Mouse (Mus musculus) large intestine, adult 2 months (tissue): ENCODE measurements around the gene Pth2. TPM values are rescaled to one million over a fixed set of nuclear protein-coding genes. Genes with fewer than 3 reads are reported as not detected.
"Not testable (repeated sequence)": the region's sequence is repeated elsewhere in the genome, so short reads cannot be mapped to it uniquely, and the experiment has no call there.

Experiments
- DNase-seq: peaks from one replicate; pipeline ENCODE4 v3.0.0-alpha.2; 2012; ENCODE audit warnings: low read depth, low spot score
- WGBS: fragments of 180-500 bp; shearing (Covaris S2); methylation state at CpG from one replicate; pipeline ENCODE4 v1.1.7; 2018; 5-methylcytosine and 5-hydroxymethylcytosine counted together
- polyA plus RNA-seq: library from polyadenylated mRNA; depleted of rRNA; stranded (reverse); fragments of >200 nt; gene quantifications from 2 replicates; pipeline ENCODE4 v1.2.3, GENCODE M21; 2012

Pth2 gene
- polyA plus RNA-seq, 1 experiment, result not detected

DNA sequence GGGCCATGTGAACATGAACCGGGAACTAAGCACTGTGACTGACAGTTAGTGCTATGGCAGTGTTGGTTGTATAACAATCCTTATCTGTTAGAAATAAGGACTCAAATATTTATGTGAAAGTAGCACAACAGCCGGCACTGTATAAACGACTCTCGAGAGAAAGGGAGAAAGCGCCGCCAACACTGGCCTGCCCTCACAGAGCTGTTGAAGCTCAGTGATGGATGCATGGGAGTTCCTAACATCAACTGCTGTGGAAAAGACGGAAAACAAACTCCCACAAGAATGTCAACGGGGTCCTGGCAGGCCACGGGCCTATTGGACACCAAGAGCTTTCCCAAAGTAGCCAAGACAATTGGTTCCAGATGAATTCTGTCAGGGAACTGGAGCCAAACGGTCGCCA, 29.5 kb upstream of the Pth2 start:
- DNase-seq, result no peak
- 63% methylated on average over 11 of the region's 11 CpGs for WGBS

DNA sequence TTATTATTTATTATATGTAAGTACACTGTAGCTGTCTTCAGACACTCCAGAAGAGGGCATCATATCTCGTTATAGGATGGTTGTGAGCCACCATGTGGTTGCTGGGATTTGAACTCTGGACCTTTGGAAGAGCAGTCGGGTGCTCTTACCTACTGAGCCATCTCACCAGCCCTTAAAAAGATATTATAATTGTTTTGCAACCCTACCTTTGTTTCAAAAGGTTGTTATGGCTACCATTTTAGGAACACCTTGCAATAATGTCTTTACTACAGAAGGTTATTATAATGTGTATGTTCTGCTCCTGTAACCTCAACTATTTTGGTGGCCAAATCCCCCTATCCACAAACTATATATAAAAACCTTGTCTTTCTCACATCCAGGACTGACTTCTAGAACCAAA, 27.7 kb upstream of the Pth2 start:
- not testable (repeated sequence) for DNase-seq
- WGBS, result 57% methylated on average over 2 of the region's 2 CpGs

DNA sequence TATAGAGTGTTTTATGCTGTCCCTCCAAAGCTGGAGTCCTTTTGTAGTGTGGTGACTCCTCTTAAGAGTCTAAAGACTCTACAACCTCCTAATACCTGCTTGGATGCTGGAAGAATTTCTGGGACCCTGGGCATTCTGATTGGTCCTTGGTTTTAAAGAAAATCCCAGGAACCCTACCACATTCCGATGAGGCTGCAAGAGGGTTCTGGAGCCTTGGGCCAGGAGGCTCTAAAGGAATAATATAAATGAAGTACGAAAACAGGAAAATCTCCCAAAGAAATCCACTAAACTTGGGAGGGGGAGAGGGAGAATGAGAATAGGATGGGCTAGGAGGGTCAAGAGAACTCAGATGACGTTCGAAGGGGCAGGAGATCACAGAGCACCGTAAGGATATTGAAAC, 27.2 kb upstream of the Pth2 start:
- WGBS, result under 1% methylated on average over 5 of the region's 5 CpGs
- DNase-seq, result no peak

DNA sequence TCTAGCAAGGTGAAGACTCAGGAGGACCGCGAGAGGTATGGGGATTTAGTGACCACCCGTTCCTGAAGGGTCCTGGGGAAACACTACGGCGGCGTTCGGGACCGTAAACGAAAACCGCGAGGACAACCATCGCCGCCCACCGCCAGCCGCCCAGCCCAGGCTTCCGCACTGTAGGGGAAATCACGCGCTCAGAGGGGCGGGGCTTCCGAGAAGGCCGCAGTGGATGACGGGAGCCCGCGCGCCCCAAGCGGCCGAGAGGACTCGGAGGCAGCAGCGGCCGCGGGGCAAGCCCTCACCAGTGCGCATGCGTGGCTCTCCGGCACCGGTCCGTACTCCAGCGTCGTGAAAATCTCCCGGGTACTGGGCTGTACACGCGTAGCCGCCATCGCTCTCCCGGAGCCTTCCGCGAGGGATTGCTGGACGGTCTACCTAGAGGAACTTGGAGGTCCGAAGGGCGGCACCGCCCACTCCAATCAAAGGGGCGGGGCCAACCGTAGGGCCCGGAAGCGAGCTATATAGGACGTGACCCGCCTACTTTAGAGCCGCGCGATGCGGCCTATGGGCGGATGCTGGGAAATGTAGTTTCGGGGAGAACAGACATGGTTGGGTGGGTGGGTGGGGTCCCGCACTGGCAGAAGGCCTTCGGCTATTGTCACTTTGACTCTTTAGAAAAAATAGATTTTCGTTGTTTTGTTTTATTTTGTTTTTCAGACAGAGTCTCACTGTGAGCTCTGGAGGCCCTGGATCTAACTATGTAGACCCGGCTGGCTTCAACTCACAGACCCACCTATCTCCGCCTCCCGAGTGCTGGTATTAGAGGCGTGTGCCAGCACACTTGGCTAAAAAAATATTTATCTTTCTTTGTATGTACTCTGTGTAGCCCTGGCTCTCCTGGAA, 26.5 kb upstream of the Pth2 start, which contains the start of the genes Pih1d1 and Aldh16a1:
Gene Pih1d1, plus strand, starts transcription at position 208 of the 897 bp plus-strand sequence.
Gene Aldh16a1, minus strand, starts transcription at position 489 of the 897 bp plus-strand sequence.
- under 1% methylated on average over 69 of the region's 69 CpGs for WGBS
- DNase-seq, result peak; percentile 83

DNA sequence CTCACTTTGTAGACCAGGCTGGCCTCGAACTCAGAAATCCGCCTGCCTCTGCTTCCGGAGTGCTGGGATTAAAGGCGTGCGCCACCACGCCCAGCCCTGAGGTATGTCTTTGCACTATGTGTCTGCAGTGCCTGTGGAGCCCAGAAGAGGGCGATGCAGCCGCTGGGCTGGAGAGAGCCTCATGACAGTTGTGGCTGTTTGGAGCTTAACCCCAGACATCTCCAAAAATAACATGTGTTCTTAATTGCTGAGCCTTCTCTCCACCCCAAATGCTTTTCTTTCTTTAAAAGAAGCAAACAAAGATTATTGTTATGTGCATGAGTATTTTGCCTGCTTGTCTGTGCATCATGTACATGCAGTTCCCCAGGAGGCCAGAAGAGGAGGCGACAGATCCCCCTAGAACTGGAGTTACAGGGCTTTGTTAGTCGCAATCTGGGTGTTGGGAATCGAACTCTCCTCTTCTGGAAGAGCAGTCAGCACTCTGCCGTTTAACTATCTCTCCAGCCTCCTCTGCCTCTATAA, 25.7 kb upstream of the Pth2 start:
- DNase-seq, result no peak
- 52% methylated on average over 12 of the region's 12 CpGs for WGBS

DNA sequence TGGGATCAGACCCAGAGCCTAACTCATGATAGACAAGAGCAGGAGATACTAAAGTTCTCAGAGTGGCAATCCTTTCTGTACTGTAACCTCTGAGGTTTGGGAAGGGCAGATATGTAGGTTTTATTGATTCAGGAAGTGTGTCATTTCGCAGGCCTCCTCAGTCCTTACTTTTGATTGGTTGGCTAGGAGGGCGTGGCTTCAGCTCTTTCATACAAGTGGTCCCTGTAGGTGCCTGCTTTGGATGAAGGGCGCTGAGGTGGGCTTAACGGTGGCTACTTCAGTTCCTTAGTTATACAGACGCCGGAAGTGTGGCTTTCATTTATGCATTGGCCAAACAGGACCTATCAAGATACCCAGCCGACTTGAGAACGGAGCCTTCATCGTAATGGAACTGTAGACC, 25.2 kb upstream of the Pth2 start:
- 78% methylated on average over 9 of the region's 9 CpGs for WGBS
- DNase-seq, result no peak

DNA sequence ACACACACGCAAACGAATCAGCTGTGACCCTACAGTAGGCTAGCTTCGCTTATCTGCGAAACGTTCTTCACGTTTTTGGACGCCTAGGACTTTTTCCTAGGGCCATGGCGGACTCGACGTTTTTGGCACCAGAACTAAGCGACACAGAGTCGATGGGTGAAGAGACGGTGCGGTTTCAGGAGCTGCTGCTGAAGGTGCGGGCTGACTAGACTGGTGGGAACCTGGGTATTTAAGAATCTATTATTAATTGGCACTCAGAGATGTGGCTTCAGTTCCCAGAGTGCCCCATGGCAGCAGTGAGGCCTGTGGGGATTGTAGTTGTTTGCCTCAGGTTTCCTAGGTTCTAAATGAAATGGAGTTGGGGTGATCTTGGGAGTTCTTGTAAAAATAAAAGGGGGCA, 24.6 kb upstream of the Pth2 start:
- 95% methylated on average over 15 of the region's 15 CpGs for WGBS
- no peak for DNase-seq

DNA sequence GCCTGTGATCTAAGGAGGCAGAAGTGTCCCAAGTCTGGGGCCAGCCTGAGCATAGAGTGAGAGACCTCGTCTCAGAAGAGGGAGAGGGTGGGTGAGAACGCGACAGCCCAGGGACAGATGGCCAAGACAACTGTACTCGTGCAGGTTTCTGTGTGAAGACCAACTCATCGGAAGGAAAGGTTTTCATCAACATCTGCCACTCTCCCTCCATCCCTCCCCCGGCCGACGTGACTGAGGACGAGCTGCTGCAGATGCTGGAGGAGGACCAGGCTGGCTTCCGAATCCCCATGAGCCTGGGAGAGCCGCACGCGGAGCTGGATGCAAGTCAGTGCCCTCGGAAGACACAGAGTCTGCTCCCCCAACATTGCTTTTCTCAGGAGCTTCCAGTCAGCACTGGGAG, 23.3 kb upstream of the Pth2 start:
- 88% methylated on average over 14 of the region's 14 CpGs for WGBS

DNA sequence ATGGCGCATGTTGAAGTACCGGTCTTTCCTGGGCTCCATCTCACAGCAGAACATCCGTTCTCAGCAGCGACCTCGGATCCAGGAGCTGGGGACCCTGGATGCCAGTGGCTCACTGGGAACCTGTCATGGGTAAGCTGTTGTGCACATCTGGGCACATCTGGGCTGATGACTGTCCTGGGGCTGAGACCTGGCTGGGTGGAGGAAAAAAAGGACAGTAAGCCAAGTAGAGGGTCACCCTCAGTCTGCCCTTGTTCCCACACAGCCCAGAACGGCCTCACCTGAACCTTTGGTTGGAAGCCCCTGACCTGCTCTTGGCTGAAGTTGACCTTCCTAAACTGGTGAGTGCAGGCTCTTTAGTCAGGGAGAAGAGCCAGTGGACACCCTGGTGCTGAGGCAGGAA, 21.8 kb upstream of the Pth2 start:
- no peak for DNase-seq
- WGBS, result 91% methylated on average over 6 of the region's 6 CpGs

More for the DNA sequence above, 23.3 kb upstream of the Pth2 start:
- DNase-seq, result no peak

DNA sequence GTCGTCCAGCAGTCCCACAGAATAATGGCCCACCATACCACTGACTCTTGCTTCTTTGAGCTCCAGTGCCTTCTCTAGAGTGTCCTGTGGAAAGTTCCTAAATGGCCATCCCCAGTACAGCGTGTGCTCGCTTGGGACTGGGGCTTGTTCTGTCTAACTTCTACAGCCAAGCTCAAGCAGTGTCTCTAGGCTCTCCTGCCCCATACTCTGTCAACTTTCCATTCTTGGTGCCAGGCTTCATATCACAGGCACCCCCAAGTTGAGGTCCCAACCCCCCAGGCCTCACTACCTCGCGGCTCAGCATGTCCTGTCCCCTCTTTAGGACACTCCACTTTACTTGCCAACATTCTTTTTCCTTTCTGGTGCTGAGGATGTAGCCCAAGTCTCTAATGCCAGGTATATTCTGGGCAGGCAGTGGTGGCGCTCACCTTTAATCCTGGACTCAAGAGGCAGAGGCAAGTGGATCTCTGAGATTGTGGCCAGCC, 20.4 kb upstream of the Pth2 start:
- no peak for DNase-seq
- 91% methylated on average over 6 of the region's 6 CpGs for WGBS

DNA sequence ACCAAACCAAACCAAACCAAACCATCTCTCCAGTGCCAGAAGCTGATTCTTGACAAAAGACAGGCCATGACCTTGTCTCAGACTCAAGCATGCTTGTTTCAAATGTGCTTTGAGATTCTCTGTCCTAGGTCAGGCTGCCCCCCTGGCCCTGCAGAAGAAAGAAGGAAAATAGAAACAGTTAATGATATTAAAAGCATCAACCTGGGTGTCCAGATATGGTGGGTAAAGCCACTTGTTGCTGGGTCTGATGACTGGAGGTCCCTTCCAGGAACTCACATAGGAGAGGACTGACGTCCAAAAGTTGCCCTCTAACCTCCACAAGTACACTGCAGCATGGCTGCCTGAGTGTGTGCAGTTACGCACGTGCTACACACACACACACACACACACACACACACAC, 19.9 kb upstream of the Pth2 start:
- 88% methylated on average over 3 of the region's 3 CpGs for WGBS
- DNase-seq, result no peak

DNA sequence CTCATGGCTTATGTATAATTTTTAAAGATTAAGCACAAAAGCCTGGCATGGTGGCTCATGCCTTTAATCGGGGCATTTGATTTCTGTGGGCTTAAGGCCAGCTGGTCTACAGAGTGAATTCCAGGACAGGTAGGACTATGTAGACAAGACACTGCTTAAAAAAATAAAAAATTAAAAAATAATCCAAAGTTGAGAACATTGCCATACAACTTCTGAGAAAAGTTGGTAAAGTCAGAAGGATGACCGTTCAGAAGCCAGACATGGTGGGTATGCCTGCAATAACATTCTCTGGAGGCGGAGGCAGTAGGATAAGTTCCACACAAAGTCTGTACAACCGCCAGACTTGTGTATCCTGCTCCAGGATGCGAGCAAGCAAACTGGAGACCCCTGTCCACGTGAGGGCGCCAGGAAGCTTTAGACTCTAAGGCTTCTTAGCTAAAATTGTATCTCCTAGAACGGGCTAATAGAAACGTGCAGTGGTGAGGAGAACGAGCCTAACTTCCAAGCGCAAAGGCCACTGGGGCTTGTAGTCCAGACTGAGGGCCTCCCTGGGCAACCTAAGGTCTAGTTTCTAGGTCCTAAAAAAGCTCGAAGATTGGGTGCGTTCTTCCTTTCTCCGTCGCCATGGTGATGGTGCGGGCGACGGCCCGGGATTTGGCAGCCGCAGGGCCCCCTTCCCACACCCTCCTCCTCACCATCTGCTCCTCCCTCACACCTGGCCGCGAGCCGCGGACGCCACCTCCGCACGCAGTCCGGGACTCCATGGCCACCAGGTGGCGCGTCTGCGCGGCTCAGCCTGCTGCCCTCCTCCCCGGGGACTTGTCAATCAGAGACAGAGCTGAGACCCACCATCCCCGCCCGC, 19.0 kb upstream of the Pth2 start:
- DNase-seq, result peak; percentile 44
- WGBS, result 4% methylated on average over 35 of the region's 35 CpGs

DNA sequence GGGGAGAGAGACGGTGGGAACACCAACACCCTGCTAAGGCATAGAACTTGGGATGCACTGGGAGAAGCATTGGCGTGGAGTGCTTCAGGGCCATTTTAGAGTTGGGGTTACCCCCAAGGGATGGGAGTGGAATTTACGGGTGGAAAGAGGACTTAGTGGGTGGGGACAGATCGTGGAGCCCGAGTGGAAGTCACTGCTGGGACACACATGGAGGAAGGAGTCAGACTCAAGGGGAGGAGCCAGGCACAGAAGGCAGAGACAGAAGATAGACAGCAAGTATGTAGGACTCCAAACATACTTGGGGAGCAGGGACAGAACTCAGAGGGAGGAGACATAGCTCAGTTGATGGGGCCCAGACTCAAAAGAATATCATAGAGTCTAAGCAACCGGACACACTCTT, 18.2 kb upstream of the Pth2 start:
- no peak for DNase-seq
- WGBS, result 24% methylated on average over 6 of the region's 6 CpGs

DNA sequence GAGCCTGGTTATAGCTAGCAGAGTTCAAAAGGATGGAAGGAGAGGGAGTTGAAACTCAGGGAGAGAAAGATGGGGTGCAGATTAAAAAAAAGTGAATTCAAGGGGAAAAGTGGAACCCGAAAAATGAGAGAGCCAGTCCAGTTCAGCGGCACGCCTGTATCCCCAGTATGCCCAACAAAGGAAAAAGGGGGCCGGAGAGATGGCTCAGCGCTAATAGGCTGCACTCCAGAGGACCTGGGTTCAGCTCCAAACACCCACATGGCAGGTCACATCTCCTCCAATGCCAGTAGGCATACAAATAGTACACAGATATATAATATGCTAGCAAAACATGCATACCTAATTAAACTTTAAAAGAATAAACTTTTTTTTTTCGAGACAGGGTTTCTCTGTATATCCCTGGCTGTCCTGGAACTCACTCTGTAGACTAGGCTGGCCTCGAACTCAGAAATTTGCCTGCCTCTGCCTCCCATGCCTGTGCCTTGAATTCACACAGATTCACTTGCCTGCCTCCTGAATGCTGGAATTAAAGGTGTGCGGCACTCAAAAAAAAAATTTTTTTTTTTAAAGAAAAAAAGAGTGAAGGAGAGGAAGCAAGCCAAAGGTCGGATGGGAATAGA, 17.7 kb upstream of the Pth2 start:
- DNase-seq, result no peak
- WGBS, result 69% methylated on average over 9 of the region's 9 CpGs

DNA sequence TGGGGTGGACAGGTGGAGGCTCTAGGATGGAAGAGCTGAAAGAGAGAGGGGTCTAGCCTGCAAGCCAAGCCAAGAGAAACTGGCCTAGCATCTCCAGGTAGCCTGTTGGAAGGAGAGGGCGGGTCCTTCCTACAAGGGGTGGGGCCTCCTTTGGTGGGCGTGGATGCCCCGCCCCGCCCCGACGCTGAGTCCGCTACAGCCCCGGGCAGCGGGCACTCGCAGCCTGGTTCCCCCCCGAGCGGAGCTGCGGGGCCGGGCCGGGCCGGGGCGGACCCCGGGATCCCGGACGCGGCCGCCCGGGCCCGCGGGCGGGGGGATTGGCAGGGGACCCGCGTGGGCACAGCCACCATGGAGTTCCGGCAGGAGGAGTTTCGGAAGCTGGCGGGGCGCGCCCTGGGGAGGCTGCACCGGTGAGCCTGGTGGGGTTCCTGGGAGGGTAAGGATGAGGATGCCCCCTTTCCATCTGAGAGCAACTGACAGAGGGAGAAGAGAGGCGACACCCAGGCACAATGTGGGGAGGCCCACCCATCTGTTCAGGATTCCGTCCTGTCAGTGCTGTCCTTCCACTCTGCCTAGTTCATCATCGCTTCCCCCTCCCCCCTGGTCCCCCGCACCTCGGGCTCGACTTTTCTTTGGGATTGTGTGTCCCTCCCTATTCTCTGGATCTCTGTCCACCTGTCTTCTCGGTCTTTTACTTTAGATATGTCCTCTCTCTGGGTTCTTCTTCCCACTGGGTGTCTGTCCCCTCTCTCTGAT, 16.9 kb upstream of the Pth2 start, which contains the start of gene Slc17a7:
Gene Slc17a7, plus strand, starts transcription at position 215 of the 756 bp plus-strand sequence.
- DNase-seq, result no peak
- WGBS, result 3% methylated on average over 41 of the region's 41 CpGs

DNA sequence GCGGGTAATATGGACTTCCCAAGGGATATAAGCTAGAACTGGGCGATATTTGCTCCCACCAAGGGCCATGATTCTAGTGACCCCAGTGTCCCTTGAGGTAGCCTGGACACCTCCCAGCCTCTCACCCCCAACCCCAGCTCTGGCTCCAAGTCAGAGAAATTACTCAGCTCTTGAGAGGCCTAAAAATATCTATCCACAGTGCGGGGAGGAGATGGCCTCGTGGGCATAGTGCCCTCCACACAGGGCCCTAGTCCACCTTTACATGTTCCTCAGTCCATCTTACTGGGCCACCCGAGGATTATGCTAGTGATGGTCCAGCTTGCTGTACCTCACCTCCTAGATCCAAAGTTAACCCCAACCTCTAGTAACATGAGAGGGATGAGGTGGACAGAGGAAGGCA, 16.0 kb upstream of the Pth2 start:
- DNase-seq, result no peak
- WGBS, result 68% methylated on average over 5 of the region's 5 CpGs

DNA sequence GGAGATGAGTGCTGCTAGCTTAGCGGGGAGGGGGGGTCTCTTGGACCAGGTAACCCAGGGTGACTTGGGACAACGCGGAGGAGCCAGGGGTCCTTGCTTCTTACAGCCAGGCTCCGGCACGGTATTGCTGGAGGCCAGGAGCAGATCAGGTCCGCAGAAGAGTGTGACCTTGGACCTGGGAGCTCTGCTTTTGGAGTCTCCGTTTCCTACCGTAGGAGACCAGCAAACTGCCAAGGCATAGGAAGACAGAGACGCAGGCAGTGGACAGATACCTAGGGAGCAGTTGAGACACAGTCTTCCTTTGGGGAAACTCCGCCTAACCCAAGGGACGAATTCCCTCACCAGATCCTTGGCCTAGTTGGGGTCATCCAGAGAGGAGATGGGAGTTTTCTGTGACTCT, 15.1 kb upstream of the Pth2 start:
- no peak for DNase-seq
- 63% methylated on average over 11 of the region's 11 CpGs for WGBS

DNA sequence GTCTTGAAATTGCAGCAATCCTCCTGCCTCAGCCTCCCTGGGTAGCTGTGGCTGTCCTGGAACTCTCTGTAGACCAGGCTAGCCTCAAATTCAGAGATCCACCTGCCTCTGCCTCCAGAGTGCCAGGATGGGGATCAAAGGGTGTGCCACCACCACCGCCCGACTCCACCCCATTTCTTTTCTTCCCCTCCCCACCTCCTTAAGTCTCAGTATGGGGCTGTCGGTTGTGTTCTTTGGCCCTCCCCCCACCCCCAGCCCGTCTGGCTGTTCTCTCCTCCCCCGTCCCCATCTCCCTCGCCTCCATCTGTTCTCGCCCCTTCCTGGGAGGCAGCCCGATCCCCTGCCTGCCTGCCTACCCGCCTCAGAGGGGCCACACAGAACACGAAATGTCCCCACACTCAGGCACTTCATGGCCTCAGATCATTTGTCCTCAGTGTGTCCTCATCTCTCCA, 13.8 kb upstream of the Pth2 start:
- 35% methylated on average over 10 of the region's 10 CpGs for WGBS
- DNase-seq, result no peak
